Mouse (Mus musculus): ENCODE results near the gene Tagln2. TPM values are rescaled to one million over a fixed set of nuclear protein-coding genes. Genes with fewer than 3 reads are reported as not detected.
A peak's percentile ranks its signal among the peaks of the same experiment; 100 is the strongest.

The Tagln2 gene
- polyA plus RNA-seq, 1 experiment from 2014 or later: 53.0 TPM

DNA sequence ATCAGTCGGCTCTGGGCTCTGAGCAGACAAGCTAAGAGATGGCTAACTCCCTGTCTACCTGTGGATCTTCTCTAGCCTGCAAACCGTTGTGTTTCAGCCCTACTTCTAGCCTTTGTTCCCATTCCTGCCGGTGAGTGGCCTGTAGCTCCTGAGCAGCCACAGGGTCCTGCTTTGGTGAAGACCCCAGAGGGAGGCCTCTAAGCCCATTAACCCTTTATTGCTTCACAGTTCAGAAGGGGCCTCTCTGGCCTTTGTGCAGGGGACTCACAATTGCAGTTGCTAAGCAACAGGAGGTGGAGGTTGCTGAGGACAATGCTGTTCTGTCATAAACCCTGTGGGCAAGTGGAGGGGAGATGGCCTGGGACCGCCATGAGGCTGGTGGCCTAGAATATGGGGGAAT, 13.6 kb upstream of the Tagln2 start:
- Histone ChIP-seq H3K27ac (no peak overlapping the region), H3K4me1 (replicated peaks; ENCODE audit: control insufficient read depth, insufficient read depth, low read length) (peaks cover 52% of the 10 kb centered on the region)

DNA sequence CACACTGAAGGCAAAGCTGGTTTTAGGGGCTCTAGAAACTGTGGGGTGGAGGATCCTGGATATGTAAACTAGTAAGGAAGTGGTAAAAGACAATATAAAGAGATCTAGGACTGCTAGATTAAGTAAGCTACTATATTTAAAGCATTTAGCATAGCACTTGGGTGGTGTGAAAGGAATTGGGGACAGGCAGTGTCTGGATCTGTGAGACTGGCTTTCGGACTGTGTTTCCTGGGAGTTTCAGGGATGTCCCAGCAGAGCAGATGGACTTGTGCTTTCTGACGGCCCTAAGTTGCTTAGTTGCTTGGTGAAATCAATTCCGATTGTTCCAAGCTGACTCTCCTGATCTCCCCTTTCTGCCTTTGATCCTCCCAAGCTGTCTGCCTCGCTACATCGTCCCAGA, 13.2 kb upstream of the Tagln2 start:
- Histone ChIP-seq H3K9me3 (ENCODE audit: control insufficient read depth, low read length) (no peaks in the 10 kb centered on the region), H3K4me3 (replicated peaks; ENCODE audit: low read length) (peak overlapping the region; percentile 13), H3K9ac (peak overlapping the region; percentile 39), H3K4me2 (replicated peaks) (peak overlapping the region; percentile 77), H3K36me3 (replicated peaks; ENCODE audit: control insufficient read depth, insufficient read depth) (peaks cover 7% of the 10 kb centered on the region; the same call in 1 of the 2 replicates), H3K27ac (no peak overlapping the region), H3K4me1 (replicated peaks; ENCODE audit: control insufficient read depth, insufficient read depth, low read length) (peaks cover 52% of the 10 kb centered on the region), H3K27me3 (ENCODE audit: control insufficient read depth, insufficient read depth, low read length) (no peaks in the 10 kb centered on the region)
- DNase-seq (ENCODE audit: low spot score) (no peak), ATAC-seq (ENCODE audit: low FRiP score) (no peak)
- 31% methylated on average over 5 of the region's 5 CpGs for WGBS

More for the DNA sequence above, 13.6 kb upstream of the Tagln2 start:
- H3K27me3 ChIP-seq (ENCODE audit: control insufficient read depth, insufficient read depth, low read length): no peaks in the 10 kb centered on the region
- no peaks in the 10 kb centered on the region for H3K9me3 ChIP-seq (ENCODE audit: control insufficient read depth, low read length)
- peak overlapping the region; percentile 13 for H3K4me3 ChIP-seq (replicated peaks; ENCODE audit: low read length)
- no peak for ATAC-seq (ENCODE audit: low FRiP score)
- no peak for DNase-seq (ENCODE audit: low spot score)
- H3K36me3 ChIP-seq (replicated peaks; ENCODE audit: control insufficient read depth, insufficient read depth): peaks cover 6% of the 10 kb centered on the region; the same call in 1 of the 2 replicates
- WGBS: 3% methylated on average over 4 of the region's 4 CpGs
- H3K9ac ChIP-seq: peak overlapping the region; percentile 39
- H3K4me2 ChIP-seq (replicated peaks): peak overlapping the region; percentile 77

DNA sequence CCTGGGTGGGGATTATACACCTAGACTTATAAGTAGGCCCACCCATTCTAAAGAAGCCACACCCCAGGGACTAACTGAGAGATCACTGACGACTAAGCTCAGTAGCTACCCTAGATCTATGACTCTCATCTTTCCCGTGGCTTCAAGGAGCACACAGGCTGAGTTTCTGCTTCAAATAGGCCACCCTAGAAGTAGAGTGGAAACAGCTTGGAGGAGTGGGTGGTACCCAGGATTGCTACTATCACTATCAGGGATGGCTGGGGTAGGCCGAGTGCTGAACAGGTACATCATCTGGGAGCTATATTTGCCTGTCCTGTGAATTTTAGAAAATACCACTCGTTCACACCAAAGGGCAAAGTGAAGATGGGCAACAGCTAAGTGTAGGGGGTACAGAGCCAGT, 12.0 kb upstream of the Tagln2 start:
- Histone ChIP-seq H3K9ac (no peak overlapping the region), H3K27me3 (ENCODE audit: control insufficient read depth, insufficient read depth, low read length) (no peaks in the 10 kb centered on the region), H3K4me2 (replicated peaks) (no peak overlapping the region), H3K27ac (no peak overlapping the region), H3K4me1 (replicated peaks; ENCODE audit: control insufficient read depth, insufficient read depth, low read length) (peaks cover 51% of the 10 kb centered on the region), H3K9me3 (ENCODE audit: control insufficient read depth, low read length) (no peaks in the 10 kb centered on the region), H3K4me3 (replicated peaks; ENCODE audit: low read length) (no peak overlapping the region), H3K36me3 (replicated peaks; ENCODE audit: control insufficient read depth, insufficient read depth) (peaks cover 11% of the 10 kb centered on the region)
- ATAC-seq (ENCODE audit: low FRiP score) (no peak), DNase-seq (ENCODE audit: low spot score) (no peak)
- 85% methylated on average over 4 of the region's 4 CpGs for WGBS

DNA sequence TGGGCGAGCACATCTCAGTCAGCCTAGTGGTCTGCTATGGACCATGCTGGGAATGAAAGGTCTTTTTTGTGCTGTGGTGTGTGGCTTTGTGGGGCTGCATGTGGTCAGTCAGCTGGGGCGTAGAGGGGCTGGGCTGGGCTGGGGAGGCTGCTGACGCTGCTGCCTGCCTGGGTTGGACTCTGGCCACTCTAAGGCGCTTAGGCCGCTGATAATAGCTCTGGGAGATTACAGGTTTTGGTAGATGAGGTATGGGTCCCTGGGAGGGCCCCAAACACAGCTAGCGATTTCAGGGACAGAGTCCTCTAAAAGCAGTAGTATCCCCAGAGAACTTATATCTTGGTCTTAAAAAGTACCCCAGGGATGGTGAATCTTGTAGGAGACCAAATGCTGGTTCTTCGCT, 11.0 kb upstream of the Tagln2 start:
- Histone ChIP-seq H3K36me3 (replicated peaks; ENCODE audit: control insufficient read depth, insufficient read depth) (peaks cover 21% of the 10 kb centered on the region), H3K9me3 (ENCODE audit: control insufficient read depth, low read length) (no peaks in the 10 kb centered on the region), H3K4me1 (replicated peaks; ENCODE audit: control insufficient read depth, insufficient read depth, low read length) (peaks cover 42% of the 10 kb centered on the region), H3K27me3 (ENCODE audit: control insufficient read depth, insufficient read depth, low read length) (no peaks in the 10 kb centered on the region), H3K9ac (no peak overlapping the region), H3K4me3 (replicated peaks; ENCODE audit: low read length) (no peak overlapping the region), H3K27ac (no peak overlapping the region), H3K4me2 (replicated peaks) (no peak overlapping the region)
- DNase-seq (ENCODE audit: low spot score) (no peak), ATAC-seq (ENCODE audit: low FRiP score) (no peak)
- 88% methylated on average over 7 of the region's 7 CpGs for WGBS

DNA sequence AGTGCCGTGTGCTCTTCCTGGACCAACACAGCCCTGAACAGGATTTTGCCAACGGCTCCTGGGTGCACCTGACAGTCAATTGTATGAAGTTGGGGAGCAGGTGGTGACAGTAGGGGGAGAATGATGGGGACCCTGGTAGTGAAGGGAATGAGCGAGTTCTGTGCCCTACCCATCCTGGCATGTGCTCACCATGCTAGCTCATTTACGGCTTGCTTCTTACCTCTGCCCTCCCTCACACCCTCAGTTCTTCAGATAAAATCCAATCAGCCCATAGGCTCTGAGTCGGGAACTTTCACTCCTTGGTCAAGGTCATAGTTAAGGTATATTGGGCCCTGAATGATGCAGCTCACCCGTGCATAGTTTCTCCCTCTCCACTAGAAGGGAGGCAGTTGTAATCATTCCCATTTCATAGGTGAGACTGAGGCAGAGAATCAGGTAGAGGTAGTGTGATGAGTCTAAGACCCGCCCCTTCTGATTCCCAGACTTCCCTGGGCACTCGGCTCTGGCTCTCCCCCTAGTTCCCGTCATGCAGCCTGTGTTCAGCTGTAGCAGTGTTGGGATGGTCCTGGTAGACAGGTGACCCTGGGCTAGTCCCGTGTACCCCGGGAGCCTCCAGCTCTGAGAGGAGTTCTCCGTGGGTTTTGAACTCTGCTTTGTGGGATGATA, 10.1 kb upstream of the Tagln2 start:
- DNase-seq (ENCODE audit: low spot score) (no peak), ATAC-seq (ENCODE audit: low FRiP score) (peak; percentile 7; the same call in 1 of the 2 replicates)
- Histone ChIP-seq H3K9me3 (ENCODE audit: control insufficient read depth, low read length) (no peaks in the 10 kb centered on the region), H3K9ac (no peak overlapping the region), H3K4me3 (replicated peaks; ENCODE audit: low read length) (no peak overlapping the region), H3K36me3 (replicated peaks; ENCODE audit: control insufficient read depth, insufficient read depth) (peaks cover 29% of the 10 kb centered on the region), H3K27me3 (ENCODE audit: control insufficient read depth, insufficient read depth, low read length) (no peaks in the 10 kb centered on the region), H3K4me2 (replicated peaks) (peak overlapping the region; percentile 39; the same call in 1 of the 2 replicates), H3K27ac (no peak overlapping the region), H3K4me1 (replicated peaks; ENCODE audit: control insufficient read depth, insufficient read depth, low read length) (peaks cover 33% of the 10 kb centered on the region)
- 61% methylated on average over 12 of the region's 12 CpGs for WGBS

DNA sequence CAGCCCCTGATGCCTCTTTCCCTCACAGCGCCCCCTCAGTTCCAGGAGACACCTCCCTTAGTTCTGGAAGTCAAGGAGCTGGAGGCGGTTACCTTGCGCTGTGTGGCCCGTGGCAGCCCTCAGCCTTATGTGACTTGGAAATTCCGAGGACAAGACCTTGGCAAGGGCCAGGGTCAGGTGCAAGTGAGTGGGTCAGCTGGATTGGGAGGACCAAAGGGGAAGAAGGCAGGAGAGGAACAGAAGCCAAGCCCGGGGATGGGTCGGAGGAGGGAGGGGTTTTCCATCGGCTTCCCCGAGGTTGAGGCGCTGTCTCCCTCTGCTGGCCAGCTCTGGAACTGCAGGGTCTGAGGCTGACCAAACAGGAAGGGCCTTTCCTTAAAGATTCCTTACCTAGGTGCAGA, 9.6 kb upstream of the Tagln2 start:
- H3K4me3 ChIP-seq (replicated peaks; ENCODE audit: low read length): no peak overlapping the region
- H3K27ac ChIP-seq: no peak overlapping the region
- H3K4me2 ChIP-seq (replicated peaks): peak overlapping the region; percentile 39
- H3K9me3 ChIP-seq (ENCODE audit: control insufficient read depth, low read length): no peaks in the 10 kb centered on the region
- H3K27me3 ChIP-seq (ENCODE audit: control insufficient read depth, insufficient read depth, low read length): no peaks in the 10 kb centered on the region
- peaks cover 34% of the 10 kb centered on the region for H3K36me3 ChIP-seq (replicated peaks; ENCODE audit: control insufficient read depth, insufficient read depth)
- H3K9ac ChIP-seq: 0 out of 2 replicates have a peak overlapping the region, but pooled peaks have one; percentile 24
- ATAC-seq (ENCODE audit: low FRiP score) (peak; percentile 38; the same call in 1 of the 2 replicates), DNase-seq (ENCODE audit: low spot score) (peak; percentile 93)
- WGBS: 13% methylated on average over 10 of the region's 10 CpGs
- peaks cover 27% of the 10 kb centered on the region for H3K4me1 ChIP-seq (replicated peaks; ENCODE audit: control insufficient read depth, insufficient read depth, low read length)

DNA sequence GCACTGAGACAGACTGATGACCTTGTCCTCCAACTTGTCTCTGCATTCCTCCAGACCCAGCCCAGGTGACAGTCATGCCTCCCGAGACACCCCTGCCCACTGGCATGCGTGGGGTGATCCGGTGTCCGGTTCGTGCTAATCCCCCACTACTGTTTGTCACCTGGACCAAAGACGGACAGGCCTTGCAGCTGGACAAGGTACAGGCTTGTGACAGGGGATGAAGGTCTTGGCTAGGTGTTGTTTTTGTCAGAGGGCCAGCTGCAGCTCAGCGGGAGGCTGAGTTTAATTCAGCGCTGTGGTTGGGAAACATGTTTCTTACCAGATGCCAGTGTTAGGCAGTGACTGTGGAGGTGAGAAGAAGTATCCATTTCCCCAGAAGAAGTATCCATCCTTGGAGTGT, 7.8 kb upstream of the Tagln2 start:
- no peak for ATAC-seq (ENCODE audit: low FRiP score)

DNA sequence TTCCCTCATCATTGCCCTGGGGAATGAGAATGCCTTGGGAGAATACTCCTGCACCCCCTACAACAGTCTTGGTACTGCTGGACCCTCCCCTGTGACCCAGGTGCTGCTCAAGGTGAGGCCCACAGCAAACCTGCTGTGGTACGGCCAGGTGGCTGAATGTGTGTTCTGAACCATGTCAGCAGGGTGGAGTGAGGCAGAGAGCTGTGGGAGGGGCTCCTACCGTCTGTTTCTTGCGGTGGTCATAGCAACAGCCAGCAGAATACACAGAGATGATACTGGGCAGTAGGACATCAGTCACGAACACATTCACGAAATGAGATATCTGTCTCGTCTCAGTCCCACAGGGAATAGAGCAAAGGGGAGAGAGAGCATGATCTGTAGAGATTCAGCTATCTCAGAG, 6.3 kb upstream of the Tagln2 start:
- DNase-seq (ENCODE audit: low spot score) (no peak), ATAC-seq (ENCODE audit: low FRiP score) (no peak)
- Histone ChIP-seq H3K9me3 (ENCODE audit: control insufficient read depth, low read length) (no peaks in the 10 kb centered on the region), H3K9ac (no peak overlapping the region), H3K27me3 (ENCODE audit: control insufficient read depth, insufficient read depth, low read length) (no peaks in the 10 kb centered on the region; the same call in 1 of the 2 replicates), H3K4me3 (replicated peaks; ENCODE audit: low read length) (no peak overlapping the region), H3K4me1 (replicated peaks; ENCODE audit: control insufficient read depth, insufficient read depth, low read length) (0 out of 2 replicates have a peak, but pooled peaks cover 4% of the 10 kb centered on the region), H3K4me2 (replicated peaks) (no peak overlapping the region), H3K36me3 (replicated peaks; ENCODE audit: control insufficient read depth, insufficient read depth) (peaks cover 62% of the 10 kb centered on the region), H3K27ac (no peak overlapping the region)
- WGBS: 70% methylated on average over 6 of the region's 6 CpGs

More for the DNA sequence above, 7.8 kb upstream of the Tagln2 start:
- Histone ChIP-seq H3K27ac (no peak overlapping the region), H3K9ac (no peak overlapping the region), H3K4me2 (replicated peaks) (no peak overlapping the region), H3K9me3 (ENCODE audit: control insufficient read depth, low read length) (no peaks in the 10 kb centered on the region), H3K36me3 (replicated peaks; ENCODE audit: control insufficient read depth, insufficient read depth) (peaks cover 52% of the 10 kb centered on the region), H3K4me1 (replicated peaks; ENCODE audit: control insufficient read depth, insufficient read depth, low read length) (peaks cover 9% of the 10 kb centered on the region), H3K27me3 (ENCODE audit: control insufficient read depth, insufficient read depth, low read length) (no peaks in the 10 kb centered on the region; the same call in 1 of the 2 replicates), H3K4me3 (replicated peaks; ENCODE audit: low read length) (no peak overlapping the region)
- no peak for DNase-seq (ENCODE audit: low spot score)
- WGBS: 91% methylated on average over 8 of the region's 8 CpGs

DNA sequence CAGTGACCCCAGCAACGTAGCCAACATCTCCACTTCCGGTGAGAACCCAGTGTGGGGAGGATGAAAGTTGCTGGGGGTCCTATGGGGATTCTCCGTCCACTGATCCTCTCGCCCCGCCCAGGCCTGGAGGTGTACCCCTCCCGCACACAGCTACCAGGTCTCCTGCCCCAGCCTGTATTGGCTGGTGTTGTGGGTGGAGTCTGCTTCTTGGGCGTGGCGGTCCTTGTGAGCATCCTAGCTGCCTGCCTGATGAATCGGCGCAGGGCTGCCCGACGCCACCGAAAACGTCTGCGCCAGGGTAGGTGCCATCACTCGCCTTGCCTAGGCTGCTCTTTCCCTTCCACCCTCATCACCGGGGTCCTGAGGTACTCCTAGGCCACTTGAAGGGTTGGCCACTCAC, 3.8 kb upstream of the Tagln2 start:
- Histone ChIP-seq H3K4me1 (replicated peaks; ENCODE audit: control insufficient read depth, insufficient read depth, low read length) (peaks cover 12% of the 10 kb centered on the region), H3K27me3 (ENCODE audit: control insufficient read depth, insufficient read depth, low read length) (peaks cover 22% of the 10 kb centered on the region), H3K27ac (no peak overlapping the region), H3K9me3 (ENCODE audit: control insufficient read depth, low read length) (no peaks in the 10 kb centered on the region), H3K36me3 (replicated peaks; ENCODE audit: control insufficient read depth, insufficient read depth) (peaks cover 66% of the 10 kb centered on the region), H3K4me3 (replicated peaks; ENCODE audit: low read length) (no peak overlapping the region), H3K4me2 (replicated peaks) (no peak overlapping the region), H3K9ac (no peak overlapping the region)
- 84% methylated on average over 17 of the region's 17 CpGs for WGBS
- DNase-seq (ENCODE audit: low spot score) (no peak), ATAC-seq (ENCODE audit: low FRiP score) (no peak)

Data from hindbrain, embryonic 14.5 days (tissue).